Mouse (Mus musculus): Measurements from ENCODE around the gene Ptpre.

- TF ChIP-seq POLR2A (IDR thresholded peaks at IDR 0.05; ENCODE audit: control insufficient read depth, extremely low read depth, insufficient read depth, low read length, poor library complexity) (no peak), CTCF (IDR thresholded peaks at IDR 0.05; ENCODE audit: borderline replicate concordance, control insufficient read depth, extremely low read depth, insufficient read depth, low read length, poor library complexity) (no peak)
Observed at GRCm38 (mm10) chr7:135726707-135727106, 189.4 kb downstream of the Ptpre start.
